Mouse (Mus musculus) frontal cortex, postnatal 14 days (tissue): ENCODE measurements around the gene Mlst8.

Experiments used
- DNase-seq, 2 experiments: peaks; one replicate each; pipeline ENCODE4 v3.0.0; 2022; ENCODE audit warnings: low spot score in 2 of 2

The Mlst8 gene

DNA sequence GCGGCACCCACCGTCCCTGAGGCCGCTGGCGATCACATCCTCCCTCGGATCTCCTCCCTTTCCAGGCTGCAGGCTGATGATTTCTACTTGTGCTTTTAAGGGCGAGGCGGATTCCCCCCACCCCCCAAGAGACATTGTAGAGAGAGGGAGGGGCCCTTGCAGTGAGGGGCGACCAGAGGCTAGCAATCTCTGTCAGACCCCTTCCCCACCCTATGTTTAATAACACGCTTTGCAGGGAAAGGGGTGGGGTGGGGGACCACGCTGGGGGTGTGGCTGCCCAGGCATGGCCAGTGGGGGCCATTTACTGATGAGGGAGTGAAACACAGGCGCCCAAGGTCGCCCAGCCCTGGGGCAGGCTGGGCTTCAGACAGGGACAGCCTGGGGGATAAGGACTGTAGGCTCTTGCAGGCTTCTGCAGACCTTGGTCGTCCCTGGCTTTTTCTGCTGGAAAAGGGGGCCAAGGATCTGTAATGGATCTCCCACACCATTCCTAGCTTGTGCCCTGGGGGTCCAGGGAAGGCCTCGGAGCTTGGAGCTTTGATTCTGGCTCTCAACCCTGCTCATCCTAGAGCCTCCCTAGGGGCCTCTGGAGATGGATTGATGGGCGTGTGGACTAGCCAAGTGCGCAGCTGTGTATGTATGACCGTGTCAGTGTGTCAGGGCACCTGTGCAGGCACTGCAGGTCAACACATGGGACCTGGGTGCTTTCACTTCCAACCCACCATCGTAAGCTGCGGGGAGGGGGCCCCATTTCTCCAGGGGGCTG, 10.6 kb upstream of the Mlst8 start:
- no peak for DNase-seq

DNA sequence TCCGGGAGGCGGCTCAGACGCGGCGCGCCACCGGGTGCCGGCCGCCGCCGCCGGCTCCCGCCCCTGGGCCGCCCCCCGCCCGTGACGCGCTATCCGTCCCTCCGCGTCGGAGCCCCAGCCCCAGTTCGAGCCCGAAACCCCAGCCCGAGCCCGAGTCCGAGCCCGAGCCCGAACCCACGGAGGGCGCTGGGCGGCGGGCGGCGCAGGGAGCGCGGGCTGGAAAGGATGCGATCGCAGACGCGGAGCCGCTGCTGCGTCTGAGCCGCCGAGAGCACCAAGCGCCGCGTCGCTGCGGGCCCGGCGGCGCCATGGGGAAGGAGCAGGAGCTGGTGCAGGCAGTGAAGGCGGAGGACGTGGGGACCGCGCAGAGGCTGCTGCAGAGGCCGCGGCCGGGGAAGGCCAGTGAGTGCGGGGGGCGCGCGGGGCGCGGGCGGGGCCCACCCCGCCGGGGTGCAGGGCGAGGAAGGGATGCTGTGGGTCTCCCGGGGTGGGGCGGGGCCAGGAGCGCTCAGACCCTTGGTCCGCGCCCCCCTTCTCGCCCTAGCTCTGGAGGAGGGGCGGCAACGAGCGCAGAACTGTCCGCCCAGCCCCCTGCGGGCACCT, 9.9 kb upstream of the Mlst8 start:
- no peak for DNase-seq

DNA sequence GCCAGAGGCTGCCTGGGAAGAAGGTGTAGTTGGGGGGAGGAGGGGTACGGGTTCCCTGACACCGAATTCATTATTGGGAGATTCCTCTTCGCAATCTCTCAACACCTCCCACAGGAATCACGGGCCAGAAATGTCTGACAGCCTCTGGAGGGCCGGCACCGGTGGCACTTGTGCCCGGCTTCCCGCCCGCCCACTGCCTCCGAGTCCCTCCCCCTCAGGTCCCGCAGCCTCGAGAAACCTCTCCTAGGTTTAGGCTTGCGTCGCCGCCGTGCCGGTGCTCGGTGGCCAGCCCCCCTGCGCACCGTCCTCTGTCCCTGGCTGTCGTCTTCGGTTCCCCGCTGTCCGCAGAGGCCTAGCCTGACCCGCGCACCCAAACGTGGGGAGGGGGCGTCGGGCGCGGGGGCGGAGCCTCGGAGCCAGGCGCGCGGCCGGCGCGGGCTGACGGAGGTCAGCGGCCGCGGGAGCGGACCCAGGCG, 9.3 kb upstream of the Mlst8 start, which contains the start of gene Caskin1:
Gene Caskin1 (plus strand): TSS at position 416 of the 476 bp plus-strand sequence.
- DNase-seq: no peak

DNA sequence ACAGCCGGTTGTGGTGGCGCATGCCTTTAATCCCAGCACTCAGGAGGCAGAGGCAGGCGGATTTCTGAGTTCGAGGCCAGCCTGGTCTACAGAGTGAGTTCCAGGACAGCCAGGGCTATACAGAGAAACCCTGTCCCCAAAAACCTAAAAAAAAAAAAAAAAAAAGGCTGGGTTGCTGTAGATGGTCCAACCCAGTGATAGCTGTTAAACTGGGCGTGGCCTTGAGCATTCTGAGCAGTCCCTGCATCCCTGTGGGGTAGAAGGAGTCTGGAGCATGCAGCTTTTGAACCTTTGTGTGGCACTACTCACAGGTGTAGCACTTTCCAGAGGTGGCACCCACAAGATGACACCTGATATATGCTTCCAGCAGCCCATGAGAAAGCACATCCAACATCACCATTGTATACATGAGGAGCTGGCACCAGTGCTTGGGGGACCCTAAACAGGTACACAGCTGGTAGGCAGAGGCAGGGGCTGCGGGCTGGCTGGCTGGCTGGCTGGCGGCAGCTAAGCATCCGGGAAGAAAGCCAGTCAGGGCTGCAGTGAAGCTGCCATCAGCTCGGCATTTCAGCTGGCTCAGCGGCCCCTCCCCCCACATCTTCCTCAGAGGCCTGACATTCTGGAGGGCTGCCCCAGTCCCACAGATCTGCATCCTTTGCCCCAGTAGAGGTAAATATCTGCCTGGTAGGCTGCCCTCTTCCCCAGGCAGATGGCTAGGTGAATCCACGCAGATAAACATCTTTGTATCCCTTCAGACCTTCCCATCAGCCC, 6.4 kb upstream of the Mlst8 start:
- DNase-seq: no peak

DNA sequence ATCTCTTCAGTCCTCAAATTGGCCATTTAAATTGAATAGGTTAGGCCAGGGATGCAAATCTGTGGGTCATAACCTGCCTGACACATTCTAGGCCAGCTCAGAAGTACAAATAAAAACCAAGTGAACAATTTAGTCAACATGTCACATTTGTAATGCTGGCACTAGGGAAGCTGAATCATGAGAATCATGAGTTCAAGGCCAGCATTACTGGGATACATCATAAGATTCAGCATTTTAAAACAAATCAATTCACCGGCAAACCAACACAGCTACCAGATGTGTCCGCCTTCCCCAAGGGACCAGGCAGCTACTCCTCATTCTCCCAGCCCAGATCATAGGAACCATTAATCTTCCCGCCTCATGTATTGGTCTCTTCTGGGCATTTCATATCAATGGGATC, 4.6 kb upstream of the Mlst8 start:
- no peak for DNase-seq

DNA sequence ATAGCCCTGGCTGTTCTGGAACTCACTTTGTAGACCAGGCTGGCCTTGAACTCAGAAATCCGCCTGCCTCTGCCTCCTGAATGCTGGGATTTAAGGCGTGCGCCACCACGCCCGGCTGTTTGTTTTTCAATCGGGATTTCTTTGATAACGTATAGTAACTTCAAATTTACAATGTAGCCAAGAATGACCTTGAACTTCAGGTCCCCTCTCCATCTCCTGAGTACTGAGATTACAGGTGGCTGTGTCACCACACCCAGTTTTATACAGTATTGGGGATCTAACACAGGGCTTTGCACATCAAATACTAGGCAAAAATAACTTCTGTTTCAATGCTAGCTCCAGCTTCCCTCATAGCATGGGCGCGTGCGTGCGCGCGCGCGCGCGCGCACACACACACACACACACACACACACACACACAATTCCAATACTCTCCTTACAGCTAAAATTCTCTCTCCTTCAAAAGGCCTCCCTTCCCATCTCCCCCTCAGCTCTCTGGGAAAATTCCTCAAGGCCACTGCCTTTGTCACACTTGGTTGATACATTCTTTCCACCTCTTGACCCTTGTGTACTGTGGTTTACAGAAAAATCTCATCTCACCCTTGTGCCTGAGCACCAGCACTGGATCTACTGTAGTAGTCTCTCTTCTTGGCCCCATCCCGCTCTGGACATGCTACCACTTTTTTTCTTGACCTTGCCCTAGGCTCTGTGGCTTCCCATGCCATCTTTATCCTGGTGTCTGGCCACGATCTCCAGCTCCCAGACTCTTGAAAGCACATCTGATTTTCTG, 2.3 kb upstream of the Mlst8 start:
- no peak for DNase-seq

DNA sequence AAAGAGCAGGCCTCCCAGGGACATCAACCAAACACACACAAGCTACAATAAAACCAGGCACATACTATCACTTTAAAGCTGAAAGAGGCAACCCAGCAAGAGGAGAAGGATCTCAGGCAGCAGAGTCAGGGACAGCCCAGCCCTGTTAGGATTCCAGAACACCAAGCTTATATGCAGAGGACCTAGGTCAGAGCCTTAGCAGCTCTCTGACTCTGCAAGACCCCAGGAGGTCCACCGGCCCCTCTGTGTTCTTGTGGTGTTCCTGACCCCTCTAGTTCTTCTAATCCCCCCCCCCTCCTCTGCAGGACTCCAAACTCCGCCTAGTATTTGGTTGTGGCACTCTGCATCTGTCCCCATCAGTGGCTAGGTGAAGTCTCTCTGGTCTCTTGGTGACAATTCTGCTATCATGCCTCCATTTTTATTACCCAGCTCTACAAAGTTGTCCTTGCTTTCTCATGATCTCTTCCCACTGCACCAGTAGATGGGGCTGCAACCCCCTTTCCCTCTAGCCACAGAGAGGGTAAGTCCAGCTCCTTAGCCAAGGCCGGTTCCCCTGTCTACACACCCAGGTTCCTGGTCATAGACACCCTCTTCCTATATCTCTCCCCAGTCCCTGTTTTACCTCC, 1.4 kb upstream of the Mlst8 start:
- DNase-seq: no peak

DNA sequence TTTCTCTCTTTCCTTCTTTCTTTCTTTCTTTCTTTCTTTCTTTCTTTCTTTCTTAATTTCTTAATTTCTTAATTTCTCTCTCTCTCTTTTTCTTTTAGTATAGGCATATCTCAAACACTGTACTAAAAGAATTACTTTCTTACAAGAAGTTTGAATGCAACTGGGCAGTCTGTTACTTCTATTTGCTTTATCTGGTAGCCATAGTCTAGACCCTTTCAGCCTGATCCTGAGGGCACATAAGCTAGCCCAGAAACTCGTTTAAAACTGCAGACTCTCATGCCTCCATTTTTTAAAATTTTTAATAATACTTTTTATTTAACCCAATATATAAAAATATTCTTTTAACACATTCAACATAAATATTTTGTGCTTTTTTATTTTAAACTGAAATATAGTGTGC, 553 bp upstream of the Mlst8 start:
- no peak for DNase-seq

DNA sequence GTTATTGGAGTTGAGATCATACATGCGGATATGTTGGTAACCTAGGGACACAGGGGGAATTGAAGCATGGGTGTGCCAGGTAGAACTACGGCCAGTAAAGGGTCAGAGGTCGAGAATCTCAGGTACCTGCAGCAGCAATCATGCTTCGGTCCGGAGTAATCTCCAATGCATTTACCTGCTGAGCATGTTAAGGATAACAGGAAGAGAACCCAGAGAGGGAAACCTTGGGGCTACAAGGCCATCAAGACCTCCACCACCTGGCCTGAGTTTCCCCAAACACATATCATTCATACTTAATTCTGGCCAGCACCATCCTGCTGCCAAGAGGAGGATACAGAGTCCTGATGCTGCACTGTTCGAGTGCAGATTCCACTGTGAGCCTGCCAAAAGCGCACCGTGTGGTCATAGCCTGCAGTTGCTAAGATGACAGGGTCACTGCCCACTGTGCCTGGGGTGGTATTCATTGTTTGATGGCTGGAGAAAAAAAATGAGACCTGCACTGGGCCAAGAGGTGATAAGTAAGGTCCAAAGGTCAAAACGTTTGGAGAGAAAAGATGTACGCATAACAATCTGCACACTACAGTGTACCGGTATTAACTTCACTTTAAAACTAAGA, 785 bp downstream of the Mlst8 start:
- no peak for DNase-seq

DNA sequence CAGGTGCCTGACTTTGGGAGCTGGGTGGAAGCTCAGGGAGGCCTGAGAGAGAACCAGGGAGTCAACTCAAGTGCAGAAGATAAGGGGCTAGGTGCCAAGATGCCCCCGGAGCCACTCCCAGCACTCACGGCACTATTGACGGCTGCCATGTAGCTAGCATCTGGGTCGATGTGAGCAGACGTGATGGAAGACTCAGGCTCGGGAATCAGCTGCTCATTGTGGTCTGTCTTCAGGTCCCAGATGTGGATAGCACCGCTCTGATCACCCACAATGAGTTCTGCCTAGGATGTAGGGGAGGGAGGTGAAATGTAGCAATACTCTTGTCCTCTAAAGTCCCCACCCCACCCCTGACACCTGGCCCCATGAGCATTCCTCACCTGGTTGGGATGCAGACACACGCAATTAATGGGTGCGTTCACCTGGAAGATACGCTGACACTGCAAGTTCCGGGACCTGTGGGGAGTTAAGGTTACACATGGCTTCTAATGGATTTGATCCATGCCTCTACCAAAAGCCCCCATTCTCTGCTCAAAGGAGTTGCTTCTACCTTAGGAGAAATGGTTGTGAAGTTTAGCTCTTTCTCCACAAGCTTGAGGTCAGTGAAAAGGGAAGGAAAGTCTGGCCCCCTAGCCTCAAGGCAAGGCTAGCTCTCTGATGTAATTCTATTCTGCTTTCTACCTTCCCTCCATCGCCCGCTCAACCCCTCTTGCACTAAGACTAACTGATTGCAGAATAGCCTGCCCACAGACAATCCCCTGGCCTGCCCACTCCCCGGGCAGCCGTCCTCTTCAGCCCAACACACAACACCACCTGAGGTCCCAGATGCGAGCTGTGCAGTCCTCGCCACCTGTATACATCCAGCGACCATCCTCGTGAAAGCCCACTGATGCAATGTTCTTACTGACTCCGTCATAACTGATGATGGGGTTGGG, 1.6 kb downstream of the Mlst8 start:
- no peak for DNase-seq

DNA sequence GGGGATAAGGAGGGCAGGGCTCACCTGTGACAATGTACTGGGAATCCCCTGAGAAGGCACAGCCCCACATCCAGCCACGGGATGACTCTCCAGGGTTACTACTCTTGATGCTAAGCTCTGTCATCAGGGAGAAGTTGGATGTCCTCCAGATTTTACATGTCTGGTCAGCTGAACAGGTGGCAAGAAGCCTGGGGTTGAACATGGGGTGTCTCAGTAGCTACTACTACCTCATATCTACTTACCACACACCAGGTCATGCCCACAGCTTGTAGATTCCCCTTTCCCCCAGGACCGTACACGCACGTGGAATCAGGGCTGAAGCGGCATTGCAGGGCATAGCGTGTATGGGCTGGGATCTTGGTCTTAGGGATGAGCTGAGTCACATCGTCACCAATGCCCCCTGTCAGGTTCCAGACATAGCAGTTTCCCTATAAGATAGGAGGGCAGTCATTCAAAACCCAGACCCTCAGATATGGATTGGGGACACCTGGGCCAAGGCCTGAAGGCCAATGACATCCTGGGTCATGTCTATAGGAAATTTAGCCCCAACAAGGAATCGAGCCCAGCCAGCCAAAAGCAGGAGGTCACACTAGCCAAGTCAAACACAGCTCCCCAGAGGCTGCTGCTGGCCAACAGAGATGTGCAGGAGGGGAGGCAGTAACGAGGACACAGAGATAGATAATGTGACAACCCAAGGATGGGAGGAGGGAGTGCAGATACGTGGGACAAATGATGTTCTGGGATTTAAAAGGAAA, 2.7 kb downstream of the Mlst8 start:
- no peak for DNase-seq

DNA sequence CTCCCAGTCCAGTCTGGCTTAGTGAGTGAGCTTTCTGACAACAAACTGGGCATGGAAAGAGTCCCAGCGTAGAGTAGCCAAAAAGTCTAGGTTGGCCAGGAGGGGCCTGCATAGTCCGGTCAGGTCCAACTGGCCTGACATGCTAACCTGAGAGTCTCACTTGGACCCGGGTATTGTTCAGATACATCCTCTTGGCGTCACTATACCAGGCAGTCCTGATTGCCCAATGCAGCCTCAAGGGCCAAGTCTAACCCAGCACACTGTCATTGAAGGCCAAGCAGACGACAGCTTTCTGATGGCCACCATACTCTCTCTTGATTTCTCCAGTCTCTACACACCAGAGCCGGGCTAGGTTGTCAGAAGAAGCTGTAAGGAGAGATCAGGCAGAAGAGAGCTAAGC, 3.3 kb downstream of the Mlst8 start:
- DNase-seq: no peak

DNA sequence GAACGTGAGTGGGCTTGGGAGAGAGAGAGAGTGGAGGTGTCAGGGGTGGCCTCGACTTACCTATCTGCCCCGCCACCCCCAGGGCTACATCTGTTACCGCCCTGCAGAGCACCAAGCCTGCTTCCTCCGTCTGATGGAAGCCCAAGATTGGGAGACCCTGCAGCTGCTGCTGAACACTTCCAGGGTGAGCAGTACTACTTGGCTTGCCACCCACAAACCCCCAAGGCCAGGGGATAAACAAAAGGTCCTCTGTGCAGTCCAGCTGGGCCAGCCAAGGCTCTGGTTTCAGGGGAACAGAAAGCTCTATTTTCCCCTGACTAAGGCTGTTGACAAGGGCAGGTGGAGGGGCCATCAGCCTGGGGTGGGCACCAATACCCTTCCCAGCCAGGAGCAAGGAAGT, 4.3 kb downstream of the Mlst8 start:
- DNase-seq: peak; percentile 34 to 64

DNA sequence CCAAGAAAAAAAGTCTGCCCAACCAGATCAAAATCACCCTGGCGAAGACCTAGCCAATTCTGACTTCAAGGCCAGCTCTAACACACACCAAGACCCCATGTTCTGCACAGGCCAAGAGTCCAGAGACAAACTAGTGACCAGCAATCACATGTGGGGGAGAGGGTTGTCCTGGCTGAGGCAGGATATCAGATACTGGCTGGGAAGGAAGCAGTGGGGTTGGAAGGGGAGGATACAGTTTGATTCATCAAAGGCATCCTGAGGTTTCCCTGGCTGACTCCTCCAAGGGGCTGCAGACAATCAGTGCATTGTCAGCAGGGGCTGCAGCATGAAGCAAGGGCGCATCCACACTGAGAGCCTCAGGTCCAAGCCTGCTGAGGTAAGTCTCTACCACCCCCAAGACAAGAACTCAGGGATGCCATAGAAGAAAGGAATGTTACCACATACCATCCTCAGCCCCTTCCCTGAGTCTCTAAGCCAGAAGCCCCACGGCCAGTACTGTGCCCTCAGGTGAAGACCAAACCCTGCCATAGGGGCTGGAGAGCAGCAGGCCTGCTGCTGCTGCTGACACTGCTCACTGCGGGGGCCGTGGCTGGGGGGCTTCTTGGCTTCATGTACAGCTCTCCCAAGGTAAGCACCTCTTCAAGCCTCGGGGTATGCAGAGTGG, 5.1 kb downstream of the Mlst8 start, which contains the start of gene Bricd5:
Gene Bricd5 (plus strand): TSS at position 273 of the 664 bp plus-strand sequence.
- no peak for DNase-seq

DNA sequence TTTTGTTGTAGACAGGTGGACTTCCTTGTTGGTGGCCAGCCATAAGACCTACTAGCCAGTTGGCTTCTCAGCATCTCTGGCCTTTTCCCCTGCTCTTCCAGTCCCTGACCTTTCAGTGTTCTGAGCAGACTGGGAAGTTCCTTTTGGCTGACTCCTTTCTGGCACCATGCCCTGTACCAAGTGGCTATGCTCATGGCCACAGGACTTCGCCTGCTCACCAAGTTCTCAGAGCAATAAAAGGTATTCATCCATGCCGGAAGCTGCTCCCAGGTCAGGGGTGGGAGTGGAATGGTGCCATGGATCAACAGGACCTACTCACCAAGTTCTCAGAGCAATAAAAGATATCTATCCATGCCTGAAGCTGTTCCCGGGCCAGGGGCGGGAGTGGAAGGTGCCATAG, 6.4 kb downstream of the Mlst8 start:
- DNase-seq: peak in 1 of 2 experiments; percentile 34

DNA sequence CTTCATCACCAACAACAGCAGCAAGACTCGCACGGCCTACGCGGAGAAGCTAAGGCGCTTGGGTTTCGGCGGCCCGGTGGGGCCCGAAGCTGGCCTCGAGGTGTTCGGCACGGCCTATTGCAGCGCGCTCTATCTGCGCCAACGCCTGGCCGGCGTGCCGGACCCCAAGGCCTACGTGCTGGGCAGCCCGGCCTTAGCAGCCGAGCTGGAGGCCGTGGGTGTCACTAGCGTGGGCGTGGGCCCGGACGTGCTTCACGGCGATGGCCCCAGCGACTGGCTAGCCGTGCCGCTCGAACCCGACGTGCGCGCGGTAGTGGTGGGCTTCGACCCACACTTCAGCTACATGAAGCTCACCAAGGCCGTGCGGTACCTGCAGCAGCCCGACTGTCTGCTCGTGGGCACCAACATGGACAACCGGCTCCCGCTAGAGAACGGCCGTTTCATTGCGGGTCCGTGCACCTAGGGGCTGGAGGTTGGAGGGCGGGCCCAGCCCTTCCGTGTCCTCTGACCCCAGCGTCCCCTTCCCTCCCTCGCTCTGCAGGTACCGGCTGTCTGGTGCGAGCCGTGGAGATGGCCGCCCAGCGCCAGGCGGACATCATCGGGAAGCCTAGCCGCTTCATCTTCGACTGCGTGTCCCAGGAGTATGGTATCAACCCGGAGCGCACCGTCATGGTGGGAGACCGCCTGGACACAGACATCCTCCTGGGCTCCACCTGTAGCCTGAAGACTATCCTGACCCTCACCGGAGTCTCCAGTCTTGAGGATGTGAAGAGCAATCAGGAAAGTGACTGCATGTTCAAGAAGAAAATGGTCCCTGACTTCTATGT, 8.0 kb downstream of the Mlst8 start:
- DNase-seq: peak; percentile 46 to 49

DNA sequence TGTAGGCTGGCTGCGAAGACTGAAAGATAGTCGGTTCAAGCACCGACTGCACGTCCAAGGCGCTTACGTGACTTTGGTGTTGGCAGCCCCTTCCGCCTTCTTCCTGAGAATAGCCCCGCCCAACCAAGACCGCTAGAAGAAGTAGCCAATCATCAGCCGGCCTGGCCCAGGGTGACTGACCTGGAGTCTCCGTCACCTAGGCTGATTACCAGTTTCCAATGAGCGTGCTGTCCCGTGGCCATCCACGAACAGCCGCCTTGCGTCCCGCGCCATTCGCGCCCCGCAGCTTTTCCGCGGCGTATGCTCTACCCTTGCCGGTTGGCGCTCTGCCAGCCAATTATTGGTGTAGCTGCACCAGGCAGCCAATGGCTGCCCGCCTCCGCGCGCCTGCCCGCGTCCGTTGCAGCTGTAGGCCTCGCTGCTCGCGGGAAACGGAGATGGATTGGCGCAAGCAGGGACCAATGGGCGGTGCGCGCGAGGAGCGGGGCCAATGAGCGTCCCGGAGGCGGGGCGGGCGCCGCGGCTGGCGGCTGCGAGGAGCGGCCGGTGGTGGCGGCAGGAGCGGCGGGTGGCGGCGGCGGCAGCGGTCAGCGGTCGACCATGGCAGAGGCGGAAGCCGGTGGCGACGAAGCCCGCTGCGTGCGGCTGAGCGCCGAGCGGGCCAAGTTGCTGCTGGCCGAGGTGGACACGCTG, 8.8 kb downstream of the Mlst8 start, which contains the start of the genes E4f1 and Pgp:
Gene E4f1 (minus strand): TSS at position 404 of the 693 bp plus-strand sequence.
Gene Pgp (plus strand): TSS at position 483 of the 693 bp plus-strand sequence.
- DNase-seq: peak; percentile 98 to 99
